Mouse (Mus musculus) embryo, embryonic 10.5 days (tissue): ENCODE data around the gene Saal1.
"Not testable (repeated sequence)": the region's sequence is repeated elsewhere in the genome, so short reads cannot be mapped to it uniquely, and the experiment has no call there.

Source experiments
- DNase-seq: peaks from one replicate; pipeline ENCODE4 v3.0.0-alpha.2; 2015; ENCODE audit warnings: low spot score

Gene Saal1

GRCm38 (mm10) chr7:46686827-46687226 is 23.7 kb downstream of the Saal1 start:
- DNase-seq, result no peak

DNA sequence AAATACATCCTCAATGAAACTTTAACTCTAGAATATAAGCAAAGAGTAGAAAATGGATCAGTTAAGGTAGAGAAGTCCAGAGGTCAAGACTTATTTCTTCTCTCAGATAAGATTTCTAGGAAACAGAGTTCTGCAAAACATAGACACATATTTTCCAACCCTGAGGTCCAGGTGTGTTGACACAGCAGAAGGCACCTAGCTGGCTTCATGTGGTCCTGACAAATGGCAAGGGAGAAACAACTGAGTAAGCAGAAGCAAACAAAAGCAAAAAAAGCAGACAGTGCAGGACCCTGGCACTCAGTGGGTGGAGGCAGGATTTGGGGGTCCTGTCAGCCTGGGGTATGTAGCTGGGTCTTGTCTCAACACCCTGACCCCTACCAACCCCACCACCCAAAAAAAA is 29.7 kb downstream of the Saal1 start:
- DNase-seq, result no peak

DNA sequence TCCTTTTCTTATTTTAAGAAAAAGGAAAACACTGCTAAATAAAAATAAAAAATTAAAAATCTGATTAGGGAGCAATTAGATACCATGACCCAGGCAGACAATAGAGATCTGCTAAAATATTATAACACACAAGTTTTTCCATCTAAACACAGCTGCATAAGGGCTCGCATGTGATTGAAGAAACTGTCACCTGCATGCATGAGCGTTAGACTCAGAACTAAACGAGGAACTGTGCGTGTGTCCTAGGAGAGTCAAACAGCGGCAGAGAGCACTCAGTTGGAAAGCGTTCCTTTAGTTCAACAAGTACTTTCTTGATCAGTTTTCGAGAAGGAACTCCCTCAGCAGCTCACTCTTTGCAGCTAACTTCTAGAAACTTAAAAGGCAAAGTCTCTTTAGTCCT is 31.4 kb downstream of the Saal1 start:
- DNase-seq, result not testable (repeated sequence)

- DNase-seq, result no peak
These were observed 32.1 kb downstream of the Saal1 start for GRCm38 (mm10) chr7:46678417-46678816.

DNA sequence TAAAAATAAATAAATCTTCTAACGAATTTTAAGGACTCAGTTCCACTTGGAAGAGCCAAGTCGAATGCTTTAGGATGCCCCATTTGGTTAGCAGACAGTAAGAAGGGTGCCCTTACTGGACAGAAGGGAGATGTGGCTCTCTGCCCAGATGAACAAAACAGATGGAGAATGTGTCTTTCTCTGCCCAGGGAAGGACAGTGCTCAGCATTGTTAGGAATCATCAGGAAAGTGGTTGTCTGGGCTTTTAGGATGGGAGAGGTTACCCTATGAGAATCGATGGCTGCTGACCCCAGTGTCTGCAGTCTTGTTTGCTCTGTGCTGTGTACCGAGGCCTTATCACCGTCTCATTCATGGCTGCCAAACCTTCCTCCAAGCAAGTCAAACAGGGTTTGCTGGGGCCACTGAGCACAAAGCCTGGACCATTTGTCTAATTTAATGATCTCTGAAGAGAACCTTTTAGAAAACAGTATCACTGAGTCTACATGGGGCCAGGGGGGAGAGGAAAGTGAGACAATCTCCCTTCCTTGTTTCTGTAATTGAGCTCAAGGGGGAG is 33.6 kb downstream of the Saal1 start:
- no peak for DNase-seq

GRCm38 (mm10) chr7:46675886-46676285 is 34.6 kb downstream of the Saal1 start:
- DNase-seq, result no peak

DNA sequence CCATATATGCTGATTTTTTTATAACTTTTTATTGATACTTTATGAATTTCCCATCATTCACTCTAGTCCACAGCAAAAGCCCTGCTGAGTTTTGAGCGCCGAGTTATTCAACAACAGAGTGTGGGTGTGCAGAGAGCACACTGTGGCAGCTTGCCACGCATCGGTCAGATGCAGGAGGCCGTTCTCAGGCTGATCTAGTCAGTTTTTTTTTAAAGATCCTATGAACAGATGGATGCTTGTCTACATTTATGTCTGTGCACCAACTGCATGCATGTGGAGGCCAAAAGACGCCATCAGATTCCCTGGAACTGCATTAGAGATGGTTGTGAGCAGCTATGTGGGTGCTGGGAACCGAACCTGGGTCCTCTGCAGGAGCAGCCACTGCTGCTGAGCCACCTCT is 35.4 kb downstream of the Saal1 start:
- no peak for DNase-seq

DNA sequence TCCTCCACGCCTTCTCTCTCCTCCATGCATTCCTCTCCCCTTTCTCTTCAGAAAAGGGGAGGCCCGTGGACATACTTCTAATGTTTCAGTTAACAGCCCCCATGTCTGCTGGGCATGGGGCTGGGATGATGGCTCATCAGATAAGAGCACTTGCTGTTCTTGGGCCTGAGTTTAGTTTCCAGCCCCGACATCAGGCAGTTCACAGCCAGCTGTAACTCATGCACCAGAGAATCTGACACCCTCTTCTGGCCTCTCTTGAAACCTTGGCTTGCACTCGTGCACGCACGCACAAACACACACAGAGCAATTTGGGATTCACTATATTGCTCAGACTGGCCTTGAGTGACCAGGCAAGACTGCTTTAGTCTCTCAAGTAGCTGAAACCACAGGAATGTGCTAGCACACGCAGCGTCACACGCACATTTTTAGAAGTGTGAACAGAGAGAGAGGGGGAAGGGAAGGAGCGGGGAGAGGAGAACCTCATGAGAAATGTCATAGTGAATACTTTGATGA is 38.3 kb downstream of the Saal1 start, which contains the start of gene Tph1:
Gene Tph1, minus strand, starts transcription at position 378 of the 513 bp plus-strand sequence.
- no peak for DNase-seq

GRCm38 (mm10) chr7:46667256-46667655 is 43.2 kb downstream of the Saal1 start:
- DNase-seq, result peak; percentile 66

DNA sequence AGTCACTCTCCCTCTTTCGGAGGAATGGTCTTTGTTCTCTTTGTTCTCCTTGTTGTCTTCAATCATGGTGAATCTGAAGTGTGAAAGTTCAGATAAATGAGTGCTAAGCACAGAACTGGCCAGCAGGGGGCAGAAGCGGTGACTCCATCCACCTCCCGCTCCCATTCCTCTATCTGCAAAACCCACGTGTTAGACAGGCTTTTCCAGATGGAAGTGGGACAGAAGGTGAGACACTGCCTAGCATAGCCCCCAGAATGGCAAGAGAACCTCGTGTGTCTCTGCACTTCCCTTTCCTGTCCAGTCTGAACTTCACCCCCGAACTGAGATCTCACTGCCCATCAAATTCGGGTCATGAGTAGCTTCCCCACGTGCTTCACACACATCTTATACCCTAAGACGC is 45.2 kb downstream of the Saal1 start:
- DNase-seq, result peak; percentile 77

DNA sequence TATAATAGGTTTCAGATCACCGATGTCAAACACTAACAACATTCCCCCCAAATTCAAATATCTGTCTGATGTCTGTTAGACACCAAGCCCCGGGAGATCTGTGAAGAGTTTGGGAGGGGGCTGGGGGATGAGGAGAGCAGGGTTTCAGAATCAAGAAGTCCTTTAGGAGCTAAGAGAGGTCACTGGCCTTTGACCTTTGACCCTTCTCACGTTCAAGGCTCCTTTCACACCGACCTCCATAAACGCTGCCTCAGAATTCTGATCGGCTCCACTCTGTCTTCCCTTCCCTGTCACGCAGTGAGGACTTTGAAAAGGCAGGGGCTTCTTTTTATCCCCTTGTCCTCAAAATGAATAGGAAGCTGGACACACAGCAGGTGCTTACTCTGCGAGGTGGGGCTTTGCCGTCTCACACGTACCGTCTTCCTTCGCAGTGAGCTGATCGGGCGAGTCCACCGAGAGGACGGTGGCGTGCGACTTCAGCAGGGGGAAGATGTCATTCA is 48.8 kb downstream of the Saal1 start:
- peak; percentile 69 for DNase-seq

GRCm38 (mm10) chr7:46652279-46652678 is 58.2 kb downstream of the Saal1 start:
- DNase-seq, result no peak

- DNase-seq, result peak; percentile 53
These were observed 60.2 kb downstream of the Saal1 start for GRCm38 (mm10) chr7:46650231-46650630.

DNA sequence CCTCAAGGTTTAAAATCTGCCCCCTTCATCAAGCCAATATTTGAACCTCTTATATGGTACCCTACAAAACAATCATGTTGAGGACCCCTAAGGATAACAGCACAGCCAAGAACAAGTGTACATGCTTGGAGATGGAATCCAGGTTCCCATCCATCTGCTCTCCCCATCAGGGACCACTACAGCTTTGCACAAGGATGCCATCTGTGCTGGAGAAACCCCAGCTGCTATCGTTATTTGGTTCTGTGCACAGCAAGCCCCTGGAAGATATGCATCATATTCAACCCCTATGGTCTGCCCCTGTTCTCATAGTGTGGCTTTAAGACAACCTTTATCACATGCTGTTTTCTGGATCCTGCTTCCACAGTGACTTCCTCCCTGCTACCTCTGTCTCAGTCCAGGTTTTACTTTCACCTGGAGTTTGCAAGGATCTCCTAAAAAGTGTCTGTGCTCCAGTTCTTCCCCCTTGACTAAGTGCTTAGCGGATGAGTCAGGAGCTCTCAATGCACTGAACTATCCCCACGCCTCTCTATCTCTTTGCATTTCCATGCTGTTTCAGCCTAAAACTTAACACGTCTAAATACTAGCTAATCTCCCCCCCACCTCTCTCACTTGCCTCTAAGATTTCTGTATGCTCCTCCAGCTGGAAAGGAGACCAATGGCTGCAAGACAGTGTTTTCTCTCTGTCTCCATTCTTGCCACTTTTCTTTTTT is 61.9 kb downstream of the Saal1 start:
- no peak for DNase-seq

DNA sequence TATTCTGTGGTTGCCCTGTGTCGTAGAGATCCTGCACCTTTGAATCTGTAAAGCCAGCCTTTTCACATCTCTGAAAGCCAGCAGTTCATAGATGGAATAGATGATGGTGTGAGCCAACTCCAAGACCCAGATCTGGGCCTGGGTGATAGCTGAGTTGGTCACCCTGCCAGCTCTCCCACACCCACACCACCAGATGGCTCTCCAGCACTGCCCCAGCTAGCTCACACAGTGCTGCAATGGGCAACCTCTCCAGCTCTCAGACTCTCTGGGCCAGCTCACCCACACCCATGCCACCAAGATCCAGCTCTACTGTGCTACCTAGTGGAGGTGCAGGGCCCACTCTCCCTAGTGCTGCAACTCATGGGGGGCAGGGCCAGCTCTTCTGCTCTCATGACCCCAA is 67.3 kb downstream of the Saal1 start:
- DNase-seq, result no peak

DNA sequence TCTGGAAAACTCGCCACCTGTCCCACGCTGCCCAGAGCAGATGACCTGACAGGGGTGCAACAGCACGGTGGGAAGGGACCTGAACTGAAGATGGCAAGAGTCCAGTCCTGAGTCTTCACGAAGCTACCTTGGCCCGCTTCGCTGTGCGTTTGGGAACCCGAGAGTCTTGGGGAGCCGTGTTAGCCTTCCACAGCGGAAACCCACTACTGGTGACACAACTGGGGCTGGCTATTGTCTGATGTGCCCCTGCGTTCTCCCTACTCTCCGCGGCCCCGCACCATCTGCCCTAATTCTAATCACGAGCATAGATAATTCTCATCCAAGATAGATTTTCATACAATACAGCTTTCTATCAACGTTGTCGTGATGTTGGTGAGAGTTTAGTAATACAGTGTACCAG is 70.4 kb downstream of the Saal1 start:
- DNase-seq, result no peak

DNA sequence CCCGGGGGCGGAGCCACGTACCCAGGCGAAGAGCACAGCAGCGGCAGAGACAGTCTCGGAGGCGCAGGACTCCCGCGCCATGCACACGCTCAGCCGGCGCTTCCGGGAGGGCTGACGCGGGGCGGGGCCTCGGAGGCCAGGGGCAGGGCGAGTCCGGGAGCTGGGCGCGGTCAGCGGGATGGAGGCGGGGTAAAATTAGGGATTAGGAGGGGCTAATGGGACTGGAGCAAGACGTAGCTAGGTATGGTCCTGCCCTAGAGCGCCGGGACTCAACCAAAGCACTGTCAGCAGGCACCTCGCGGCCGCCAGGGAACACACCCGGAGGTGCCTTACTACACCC is 70.8 kb downstream of the Saal1 start, which contains the start of gene Sergef:
Gene Sergef, minus strand, starts transcription at position 116 of the 340 bp plus-strand sequence.
- peak; percentile 94 for DNase-seq

- DNase-seq, result no peak
These were observed 71.4 kb downstream of the Saal1 start for GRCm38 (mm10) chr7:46638889-46639691.
